Mouse (Mus musculus) v-Abl transformed pro-B cells (cell line): ENCODE results near the gene Tspear.
"Not testable (repeated sequence)": the region's sequence is repeated elsewhere in the genome, so short reads cannot be mapped to it uniquely, and the experiment has no call there.

Source experiments
- in situ Hi-C, 2 experiments: fragments of 400-800 bp; cut with MboI; formaldehyde crosslinking; loops; one replicate each; pipeline ENCODE4 v1.15.1; 2025; ENCODE audit not compliant: unreplicated experiment in 2 of 2

Gene Tspear

GRCm38 (mm10) chr10:77685895-77686664 is at the start of gene Tspear:
Gene Tspear (plus strand): TSS chr10:77686569.
- in situ Hi-C loops = loop anchor here in 1 of 2 experiments (5.0 kb wide), 1 partner anchor 54 kb away; no protein-coding TSS in a partner anchor

- in situ Hi-C loops = loop anchor here (10.0 to 25.0 kb wide), 2 partner anchors 106 to 523 kb away; partner anchors contain the start of genes Gm18596 (in 2 of the 2) and D10Jhu81e (in 1 of the 2)
These were observed 47.4 kb upstream of the Tspear start for GRCm38 (mm10) chr10:77638956-77639355.

DNA sequence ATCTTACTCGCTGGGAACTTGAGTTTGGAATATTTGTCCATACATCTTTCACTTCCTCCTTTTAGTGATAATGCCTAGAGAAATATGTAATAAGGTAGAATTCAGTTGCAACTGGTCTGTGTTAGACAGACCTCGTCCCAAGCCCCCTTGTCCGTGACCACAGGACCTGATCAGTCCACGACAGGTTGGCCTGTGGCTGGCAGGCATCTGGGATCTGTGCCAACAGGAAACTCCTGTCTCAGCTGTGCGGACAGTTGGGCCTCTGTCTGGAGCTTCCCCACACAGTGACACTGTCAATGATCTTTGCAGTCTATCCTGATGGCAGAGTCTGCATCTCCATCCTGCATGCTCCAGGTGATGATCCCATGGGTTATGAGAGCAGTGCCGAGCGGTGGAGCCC is 43.2 kb upstream of the Tspear start:
- in situ Hi-C loops = loop anchor here in 1 of 2 experiments (5.0 to 25.0 kb wide), 2 partner anchors 34 to 519 kb away; partner anchors contain the start of gene D10Jhu81e

GRCm38 (mm10) chr10:77645571-77645970 is 40.8 kb upstream of the Tspear start:
- in situ Hi-C loops = loop anchor here in 1 of 2 experiments (25.0 kb wide), 1 partner anchor 517 kb away; the partner anchor contains the start of gene D10Jhu81e

DNA sequence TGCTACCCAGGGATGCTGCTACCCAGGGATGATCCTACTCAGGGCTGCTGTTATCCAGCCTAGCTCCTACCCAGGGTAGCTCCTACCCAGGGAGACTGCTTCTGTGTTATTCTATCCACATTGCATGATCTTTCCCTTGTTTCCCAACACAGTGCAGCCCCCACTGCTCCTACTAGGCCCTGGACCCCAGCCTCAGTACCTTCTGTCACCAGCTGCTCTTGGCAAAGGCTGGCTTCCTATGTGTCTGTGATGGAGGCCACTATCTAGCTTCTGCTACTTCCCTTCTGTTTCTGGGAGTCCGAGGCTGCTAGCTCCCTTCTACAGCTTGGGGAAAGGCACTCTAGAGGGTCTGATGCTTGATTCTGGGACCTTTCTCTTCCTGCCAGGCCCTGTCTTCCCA is 38.9 kb upstream of the Tspear start:
- in situ Hi-C loops = loop anchor here in 1 of 2 experiments (25.0 kb wide), 1 partner anchor 515 kb away; the partner anchor contains the start of gene D10Jhu81e

- in situ Hi-C loops = loop anchor here in 1 of 2 experiments (25.0 kb wide), 1 partner anchor 514 kb away; the partner anchor contains the start of gene D10Jhu81e
These were observed 38.5 kb upstream of the Tspear start for GRCm38 (mm10) chr10:77647901-77648300.

DNA sequence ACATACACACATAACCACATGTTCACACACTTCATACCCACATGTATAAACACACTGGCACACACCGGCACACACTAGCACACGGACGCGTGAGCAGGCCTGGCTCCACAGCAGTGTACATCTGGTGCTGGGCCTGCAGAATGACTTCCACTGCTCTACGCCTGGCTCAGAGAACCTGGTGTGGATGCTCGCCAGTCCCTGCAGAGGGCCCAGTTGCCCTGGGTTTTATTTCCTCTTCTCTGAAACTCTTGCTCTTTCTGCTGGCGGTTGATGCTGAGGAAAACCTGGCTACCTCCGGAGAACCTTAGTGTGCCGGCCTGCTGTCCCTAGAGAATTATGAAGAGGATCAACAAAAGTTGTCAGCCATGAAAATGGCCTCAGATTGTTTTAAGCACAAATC is 34.3 kb upstream of the Tspear start:
- in situ Hi-C loops = no loop called here

DNA sequence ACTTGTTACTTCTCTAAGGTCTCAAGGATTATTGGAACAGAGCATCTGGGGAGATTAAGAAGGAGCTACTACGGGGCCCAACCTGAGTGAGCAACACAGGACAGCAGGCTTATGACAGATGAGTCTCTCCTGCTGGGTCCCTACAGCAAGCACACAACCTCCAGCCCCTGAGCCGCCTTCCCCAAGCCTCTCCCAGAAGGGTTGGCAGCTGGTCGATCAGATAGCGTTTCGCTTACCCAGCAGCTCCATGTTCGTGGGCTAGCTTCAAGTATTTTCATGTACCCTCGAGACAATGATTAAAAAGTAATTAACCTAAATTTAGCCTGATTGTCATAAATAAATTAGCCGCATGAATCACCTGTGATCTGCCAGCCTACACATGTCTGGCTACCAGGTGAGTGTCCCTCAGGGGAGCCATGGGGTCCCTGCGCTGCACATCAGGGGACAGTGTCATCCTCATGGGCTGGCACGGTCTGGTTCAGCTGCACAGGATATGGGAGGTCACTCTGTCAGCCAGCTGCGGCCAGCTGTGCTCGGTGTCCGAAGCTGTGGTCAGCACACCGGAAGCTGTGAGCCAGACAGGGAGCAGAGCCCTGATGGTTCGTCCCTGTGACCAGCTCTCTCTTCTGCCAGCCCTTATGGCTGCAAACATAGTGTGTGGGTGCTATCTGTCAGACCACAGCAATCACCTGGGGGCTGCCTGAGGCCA is 27.9 kb upstream of the Tspear start:
- in situ Hi-C loops = no loop called here

- in situ Hi-C loops = no loop called here
These were observed 22.3 kb upstream of the Tspear start for GRCm38 (mm10) chr10:77663949-77664665.

DNA sequence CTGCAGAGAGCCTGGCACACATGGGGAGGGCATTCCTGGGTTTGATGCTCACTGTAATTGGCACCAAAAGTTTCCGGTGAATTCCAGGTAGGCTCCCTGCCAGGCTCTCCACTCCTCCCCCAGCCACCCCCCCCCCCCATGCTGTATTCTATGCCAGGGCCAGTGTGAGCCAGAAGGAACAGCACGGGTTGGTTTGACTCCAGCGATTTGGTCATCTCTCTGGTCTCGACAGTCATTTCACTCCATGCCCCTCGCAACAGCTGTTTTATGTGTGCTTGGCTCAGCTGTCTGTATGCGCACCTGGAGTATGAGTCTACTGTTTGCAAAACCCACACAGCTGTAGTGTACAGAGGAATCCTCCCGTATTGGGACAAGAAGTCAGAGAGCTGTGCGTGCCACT is 20.0 kb upstream of the Tspear start:
- in situ Hi-C loops = no loop called here

DNA sequence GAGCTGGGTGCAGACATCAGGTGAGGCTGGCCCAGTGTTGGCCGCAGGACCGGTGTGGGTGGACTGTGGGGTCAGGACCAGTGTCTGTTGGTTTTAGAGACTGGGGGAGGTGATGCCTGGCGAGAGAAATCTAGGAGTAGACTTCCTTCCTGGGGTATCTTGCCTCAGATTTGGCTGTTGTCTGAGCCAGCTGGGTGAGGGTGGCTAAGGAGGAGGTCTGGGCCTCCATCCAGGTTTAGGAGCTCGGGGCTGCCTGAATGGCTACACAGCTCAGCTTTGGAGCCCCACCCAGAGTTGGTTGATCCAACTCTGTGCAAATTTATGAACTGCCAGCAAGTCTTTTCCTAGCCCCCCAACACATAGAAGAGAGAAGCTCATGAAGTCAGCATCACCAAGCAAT is 19.0 kb upstream of the Tspear start:
- in situ Hi-C loops = no loop called here

GRCm38 (mm10) chr10:77670710-77671109 is 15.7 kb upstream of the Tspear start:
- in situ Hi-C loops = no loop called here

DNA sequence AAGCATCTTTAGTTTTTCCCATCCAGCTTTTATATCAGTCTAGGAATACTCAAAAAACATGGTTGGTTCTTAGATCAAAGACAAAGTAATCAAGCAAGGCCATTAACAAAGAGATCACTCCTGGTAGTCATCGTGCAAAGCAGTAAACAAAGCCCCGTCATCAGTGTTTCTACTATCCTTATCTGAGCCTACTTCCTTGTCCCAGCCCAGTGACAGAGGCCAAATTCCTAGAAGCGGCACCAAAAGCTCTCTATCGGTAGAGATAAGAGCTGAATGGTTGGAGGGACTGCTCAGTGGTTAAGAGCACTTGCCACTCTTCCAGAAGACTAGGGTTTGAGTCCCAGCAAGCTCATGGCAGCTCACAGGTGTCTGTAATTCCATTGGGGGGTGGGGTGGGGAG is 14.8 kb upstream of the Tspear start:
- in situ Hi-C loops = no loop called here

DNA sequence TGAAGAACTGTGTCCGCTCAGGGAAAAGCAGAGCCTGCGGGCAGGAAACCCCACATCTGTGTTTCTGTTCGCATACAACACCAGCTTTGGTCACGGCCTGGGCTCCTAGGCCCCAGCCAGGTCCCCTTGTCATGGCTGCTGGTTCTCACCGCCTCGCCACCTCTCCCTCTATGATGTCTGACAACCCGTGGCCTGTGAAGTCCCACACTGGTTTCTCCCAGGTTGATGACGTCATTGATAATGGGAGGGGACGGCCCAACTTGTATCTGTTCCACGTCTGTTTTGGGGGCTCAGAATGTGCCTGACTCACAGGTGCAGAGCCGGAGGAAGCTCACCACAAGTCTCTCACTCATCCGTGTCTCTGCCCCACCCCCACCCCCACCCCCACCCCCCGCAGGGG is 12.6 kb upstream of the Tspear start:
- in situ Hi-C loops = no loop called here

DNA sequence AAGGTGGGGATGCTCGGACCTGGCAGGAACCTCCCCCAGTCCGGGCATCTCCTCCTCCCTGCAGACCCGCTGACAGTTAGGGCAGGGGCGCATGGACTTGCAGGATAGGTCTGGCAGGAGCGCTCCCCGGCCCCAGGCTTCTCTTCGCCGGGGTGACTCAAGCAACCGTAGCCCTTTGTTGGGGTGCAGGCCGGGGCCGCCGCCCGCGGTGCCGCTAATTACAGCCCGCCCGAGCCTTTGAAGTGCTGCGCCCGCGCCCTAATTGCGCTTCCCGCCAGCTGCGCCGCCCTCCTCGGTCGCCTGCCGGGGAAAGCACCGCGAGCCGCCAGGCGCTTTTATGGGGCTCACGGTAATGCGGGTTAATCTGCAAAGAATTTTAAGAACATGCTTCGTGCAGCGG is 8.8 kb upstream of the Tspear start:
- in situ Hi-C loops = loop anchor here in 1 of 2 experiments (5.0 kb wide), 1 partner anchor 35 kb away; no protein-coding TSS in a partner anchor

- in situ Hi-C loops = no loop called here
These were observed 3.4 kb upstream of the Tspear start for GRCm38 (mm10) chr10:77682994-77683393.

DNA sequence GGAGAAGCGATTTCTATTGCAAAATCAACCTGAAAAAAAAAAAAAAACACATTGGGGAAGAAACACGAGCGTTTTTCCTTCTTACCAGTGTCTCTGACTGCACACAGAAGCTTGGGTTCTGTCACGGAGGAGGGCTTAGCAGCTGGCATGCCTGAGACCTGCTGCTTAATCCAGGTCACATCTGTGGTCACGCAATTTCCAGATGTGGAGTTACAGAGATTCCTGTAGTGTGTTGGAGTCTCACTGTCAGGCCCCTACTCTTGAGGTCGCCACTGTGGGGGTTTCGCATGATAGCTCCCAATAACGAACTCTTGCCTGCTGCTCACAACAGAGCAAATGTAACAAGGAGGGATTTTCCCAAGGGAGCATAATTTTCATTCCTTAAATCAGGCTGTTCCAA is 2.2 kb upstream of the Tspear start:
- in situ Hi-C loops = no loop called here

GRCm38 (mm10) chr10:77687021-77687420 is 652 bp downstream of the Tspear start:
- in situ Hi-C loops = loop anchor here in 1 of 2 experiments (5.0 kb wide), 1 partner anchor 55 kb away; no protein-coding TSS in a partner anchor

DNA sequence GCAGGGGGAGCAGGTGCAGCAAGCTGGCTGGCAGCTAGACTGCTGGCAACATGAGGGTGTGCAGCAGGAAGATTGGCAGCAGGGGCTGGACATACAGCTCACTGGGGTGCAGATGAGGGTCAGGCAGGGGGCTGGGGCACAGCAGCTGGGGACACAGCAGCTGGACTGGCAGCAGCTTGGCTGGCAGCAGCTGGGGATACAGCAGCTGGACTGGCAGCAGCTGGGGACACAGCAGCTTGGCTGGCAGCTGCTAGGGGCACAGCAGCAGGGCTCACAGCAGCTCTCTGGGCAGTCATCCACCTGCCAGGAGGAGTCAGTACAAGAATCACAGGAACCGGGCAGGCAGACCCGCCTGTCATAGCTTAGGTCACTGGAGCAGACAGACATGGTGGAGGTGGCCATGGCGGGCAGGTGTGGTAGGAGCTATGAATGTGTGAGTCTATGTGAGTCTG is 4.0 kb downstream of the Tspear start, which contains the start of gene Gm19402:
Gene Gm19402, minus strand, starts transcription at position 402 of the 452 bp plus-strand sequence.
- in situ Hi-C loops = not testable (repeated sequence)

DNA sequence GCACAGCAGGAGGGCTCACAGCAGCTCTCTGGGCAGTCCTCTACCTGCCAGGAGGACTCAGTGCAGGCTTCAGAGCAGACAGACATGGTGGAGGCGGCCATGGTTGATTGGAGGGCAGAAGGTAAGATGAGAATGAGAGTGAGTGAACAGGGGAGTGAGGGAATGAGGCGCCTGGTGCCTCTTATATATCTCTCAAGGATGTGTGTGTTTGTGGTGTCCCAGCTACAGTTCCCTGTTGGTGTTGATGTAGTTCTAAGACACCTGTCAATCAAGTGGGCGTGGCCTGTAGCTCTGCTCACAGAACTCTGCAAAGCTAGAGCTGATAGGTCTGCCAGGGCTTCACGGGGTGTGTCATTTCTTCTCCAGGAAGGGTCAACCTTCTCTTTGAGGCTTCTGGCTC is 10.8 kb downstream of the Tspear start, which contains the start of gene Gm9508:
Gene Gm9508, minus strand, starts transcription at position 101 of the 400 bp plus-strand sequence.
- in situ Hi-C loops = no loop called here
